Mouse (Mus musculus): ENCODE measurements around the gene Tnfaip1.

DNA sequence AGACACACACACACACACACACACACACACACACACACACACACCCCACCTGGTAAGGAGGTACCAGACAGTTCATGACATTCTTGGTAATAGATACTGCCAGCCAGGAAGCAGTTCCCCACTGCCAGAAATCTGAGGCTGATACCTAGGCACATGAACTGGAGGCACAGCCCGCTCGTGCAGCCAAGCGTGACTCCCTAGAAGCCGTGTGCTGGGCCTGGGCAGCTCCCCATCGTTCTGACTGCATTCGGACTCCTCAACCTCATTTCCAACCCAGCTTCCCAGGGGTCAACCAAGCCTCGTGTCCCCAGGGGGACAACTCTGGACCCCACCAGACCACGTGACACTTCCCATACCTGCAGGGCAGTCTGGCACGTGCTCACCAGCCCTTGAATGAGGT is 7.4 kb downstream of the Tnfaip1 start:
- TF ChIP-seq CTCF (IDR thresholded peaks at IDR 0.05; ENCODE audit: low read depth): no peak
- TF ChIP-seq EP300 (IDR thresholded peaks at IDR 0.05; ENCODE audit: low read depth): no peak
